Mouse (Mus musculus): ENCODE measurements around the gene Mrgpra6. TPM values are rescaled to one million over a fixed set of nuclear protein-coding genes. Genes with fewer than 3 reads are reported as not detected.

The Mrgpra6 gene
- total and polyA plus RNA-seq, 2 experiments from 2014 or later = not detected

GRCm38 (mm10) chr7:47163203-47163602 is 41.5 kb downstream of the Mrgpra6 start:
- no peaks in the 10 kb centered on the region for H3K9me3 ChIP-seq (ENCODE audit: low read length)
- H3K36me3 ChIP-seq (ENCODE audit: insufficient read depth, low read length) = no peaks in the 10 kb centered on the region
- DNase-seq (ENCODE audit: low spot score) = peak; percentile 33
- no peak overlapping the region for H3K27ac ChIP-seq (ENCODE audit: low read depth, low read length)
- no peaks in the 10 kb centered on the region for H3K4me1 ChIP-seq (ENCODE audit: insufficient read depth, low read length)
- WGBS = 88% methylated on average over 4 of the region's 4 CpGs
- H3K27me3 ChIP-seq (ENCODE audit: insufficient read depth, low read length) = no peaks in the 10 kb centered on the region
- no peak overlapping the region for H3K9ac ChIP-seq (replicated peaks; ENCODE audit: low read length, poor library complexity, severe bottlenecking)
- TF ChIP-seq CTCF (IDR thresholded peaks at IDR 0.05) = peak; percentile 21; the same call in 1 of the 2 replicates
- no peak for ATAC-seq (ENCODE audit: low FRiP score)
- H3K4me2 ChIP-seq (ENCODE audit: low read depth, low read length, poor library complexity, severe bottlenecking) = no peak overlapping the region
- H3K4me3 ChIP-seq (ENCODE audit: low read depth, low read length) = no peak overlapping the region

GRCm38 (mm10) chr7:47158451-47158850 is 46.3 kb downstream of the Mrgpra6 start:
- DNase-seq (ENCODE audit: low spot score) (no peak), ATAC-seq (ENCODE audit: low FRiP score) (no peak)
- WGBS = 53% methylated on average over 2 of the region's 2 CpGs
- H3K4me2 ChIP-seq (ENCODE audit: low read depth, low read length, poor library complexity, severe bottlenecking) = no peak overlapping the region
- H3K4me3 ChIP-seq (ENCODE audit: low read depth, low read length) = no peak overlapping the region
- no peak overlapping the region for H3K27ac ChIP-seq (ENCODE audit: low read depth, low read length)
- H3K36me3 ChIP-seq (ENCODE audit: insufficient read depth, low read length) = no peaks in the 10 kb centered on the region
- H3K9ac ChIP-seq (replicated peaks; ENCODE audit: low read length, poor library complexity, severe bottlenecking) = no peak overlapping the region
- no peaks in the 10 kb centered on the region for H3K9me3 ChIP-seq (ENCODE audit: low read length)
- no peaks in the 10 kb centered on the region for H3K27me3 ChIP-seq (ENCODE audit: insufficient read depth, low read length)
- TF ChIP-seq CTCF (IDR thresholded peaks at IDR 0.05) = no peak
- no peaks in the 10 kb centered on the region for H3K4me1 ChIP-seq (ENCODE audit: insufficient read depth, low read length)

GRCm38 (mm10) chr7:47157743-47158142 is 47.0 kb downstream of the Mrgpra6 start:
- no peaks in the 10 kb centered on the region for H3K4me1 ChIP-seq (ENCODE audit: insufficient read depth, low read length)
- H3K4me3 ChIP-seq (ENCODE audit: low read depth, low read length) = no peak overlapping the region
- WGBS = 79% methylated on average over 9 of the region's 9 CpGs
- no peak overlapping the region for H3K27ac ChIP-seq (ENCODE audit: low read depth, low read length)
- no peaks in the 10 kb centered on the region for H3K36me3 ChIP-seq (ENCODE audit: insufficient read depth, low read length)
- no peak overlapping the region for H3K4me2 ChIP-seq (ENCODE audit: low read depth, low read length, poor library complexity, severe bottlenecking)
- no peak for TF ChIP-seq CTCF (IDR thresholded peaks at IDR 0.05)
- ATAC-seq (ENCODE audit: low FRiP score) (no peak), DNase-seq (ENCODE audit: low spot score) (no peak)
- H3K9ac ChIP-seq (replicated peaks; ENCODE audit: low read length, poor library complexity, severe bottlenecking) = no peak overlapping the region
- H3K27me3 ChIP-seq (ENCODE audit: insufficient read depth, low read length) = no peaks in the 10 kb centered on the region
- H3K9me3 ChIP-seq (ENCODE audit: low read length) = no peaks in the 10 kb centered on the region

- H3K4me3 ChIP-seq (ENCODE audit: low read depth, low read length) = no peak overlapping the region
- H3K36me3 ChIP-seq (ENCODE audit: insufficient read depth, low read length) = no peaks in the 10 kb centered on the region
- DNase-seq (ENCODE audit: low spot score) = no peak
- H3K4me2 ChIP-seq (ENCODE audit: low read depth, low read length, poor library complexity, severe bottlenecking) = no peak overlapping the region
- no peak overlapping the region for H3K27ac ChIP-seq (ENCODE audit: low read depth, low read length)
- H3K9ac ChIP-seq (replicated peaks; ENCODE audit: low read length, poor library complexity, severe bottlenecking) = no peak overlapping the region
- H3K9me3 ChIP-seq (ENCODE audit: low read length) = no peaks in the 10 kb centered on the region
- WGBS = 88% methylated on average over 2 of the region's 2 CpGs
- H3K27me3 ChIP-seq (ENCODE audit: insufficient read depth, low read length) = no peaks in the 10 kb centered on the region
- TF ChIP-seq CTCF (IDR thresholded peaks at IDR 0.05) = no peak
- H3K4me1 ChIP-seq (ENCODE audit: insufficient read depth, low read length) = no peaks in the 10 kb centered on the region
- ATAC-seq (ENCODE audit: low FRiP score) = no peak
These were observed 48.9 kb downstream of the Mrgpra6 start for GRCm38 (mm10) chr7:47155849-47156248.

- Histone ChIP-seq H3K4me3 (ENCODE audit: low read depth, low read length) (no peak overlapping the region), H3K9me3 (ENCODE audit: low read length) (no peaks in the 10 kb centered on the region), H3K36me3 (ENCODE audit: insufficient read depth, low read length) (no peaks in the 10 kb centered on the region), H3K27ac (ENCODE audit: low read depth, low read length) (no peak overlapping the region), H3K4me2 (ENCODE audit: low read depth, low read length, poor library complexity, severe bottlenecking) (no peak overlapping the region), H3K9ac (replicated peaks; ENCODE audit: low read length, poor library complexity, severe bottlenecking) (no peak overlapping the region), H3K27me3 (ENCODE audit: insufficient read depth, low read length) (no peaks in the 10 kb centered on the region), H3K4me1 (ENCODE audit: insufficient read depth, low read length) (no peaks in the 10 kb centered on the region)
- 90% methylated on average over 4 of the region's 4 CpGs for WGBS
- ATAC-seq (ENCODE audit: low FRiP score) (no peak), DNase-seq (ENCODE audit: low spot score) (no peak)
- TF ChIP-seq CTCF (IDR thresholded peaks at IDR 0.05) = peak; percentile 39
These were observed 49.3 kb downstream of the Mrgpra6 start for GRCm38 (mm10) chr7:47155396-47155795.

GRCm38 (mm10) chr7:47150420-47151061 is 54.2 kb downstream of the Mrgpra6 start:
- Histone ChIP-seq H3K27ac (ENCODE audit: low read depth, low read length) (no peak overlapping the region), H3K4me2 (ENCODE audit: low read depth, low read length, poor library complexity, severe bottlenecking) (peak overlapping the region; percentile 29; the same call in 1 of the 2 replicates), H3K9ac (replicated peaks; ENCODE audit: low read length, poor library complexity, severe bottlenecking) (no peak overlapping the region), H3K27me3 (ENCODE audit: insufficient read depth, low read length) (no peaks in the 10 kb centered on the region), H3K36me3 (ENCODE audit: insufficient read depth, low read length) (no peaks in the 10 kb centered on the region), H3K4me1 (ENCODE audit: insufficient read depth, low read length) (no peaks in the 10 kb centered on the region), H3K9me3 (ENCODE audit: low read length) (no peaks in the 10 kb centered on the region), H3K4me3 (ENCODE audit: low read depth, low read length) (no peak overlapping the region)
- DNase-seq (ENCODE audit: low spot score) (peak; percentile 79), ATAC-seq (ENCODE audit: low FRiP score) (peak; percentile 48; the same call in 1 of the 2 replicates)
- TF ChIP-seq CTCF (IDR thresholded peaks at IDR 0.05) = peak; percentile 93
- WGBS = 16% methylated on average over 11 of the region's 11 CpGs
